Mouse (Mus musculus): ENCODE results near the gene Slc17a9. TPM values are rescaled to one million over a fixed set of nuclear protein-coding genes. Genes with fewer than 3 reads are reported as not detected.

The Slc17a9 gene
- polyA plus RNA-seq, 1 experiment from 2014 or later, result 0.17 TPM

- Histone ChIP-seq H3K27me3 (replicated peaks) (no peaks in the 10 kb centered on the region), H3K27ac (peak overlapping the region; percentile 96), H3K4me1 (peaks cover 34% of the 10 kb centered on the region), H3K9me3 (no peaks in the 10 kb centered on the region), H3K36me3 (replicated peaks) (no peaks in the 10 kb centered on the region), H3K4me2 (peak overlapping the region; percentile 96), H3K4me3 (peak overlapping the region; percentile 87), H3K9ac (peak overlapping the region; percentile 90)
- WGBS, result under 1% methylated on average over 66 of the region's 66 CpGs
- peak; percentile 95 for ATAC-seq (replicated peaks)
Measured at GRCm38 (mm10) chr2:180701767-180702621, 23.1 kb upstream of the Slc17a9 start.

GRCm38 (mm10) chr2:180702701-180703149 lies 22.3 kb upstream of the Slc17a9 start:
- WGBS, result 37% methylated on average over 4 of the region's 4 CpGs
- no peaks in the 10 kb centered on the region for H3K27me3 ChIP-seq (replicated peaks)
- H3K4me2 ChIP-seq, result peak overlapping the region; percentile 96
- peak overlapping the region; percentile 96 for H3K27ac ChIP-seq
- peaks cover 40% of the 10 kb centered on the region for H3K4me1 ChIP-seq
- peak overlapping the region; percentile 90 for H3K9ac ChIP-seq
- H3K4me3 ChIP-seq, result peak overlapping the region; percentile 87
- H3K9me3 ChIP-seq, result no peaks in the 10 kb centered on the region
- no peaks in the 10 kb centered on the region for H3K36me3 ChIP-seq (replicated peaks)
- ATAC-seq (replicated peaks), result no peak

- Histone ChIP-seq H3K36me3 (replicated peaks) (no peaks in the 10 kb centered on the region), H3K9ac (no peak overlapping the region)
Measured at GRCm38 (mm10) chr2:180703175-180703574, 21.9 kb upstream of the Slc17a9 start.

GRCm38 (mm10) chr2:180703645-180704359 lies 21.3 kb upstream of the Slc17a9 start:
- ATAC-seq (replicated peaks), result no peak
- WGBS, result 78% methylated on average over 3 of the region's 3 CpGs
- Histone ChIP-seq H3K27ac (no peak overlapping the region), H3K9me3 (no peaks in the 10 kb centered on the region), H3K36me3 (replicated peaks) (no peaks in the 10 kb centered on the region), H3K4me1 (peaks cover 49% of the 10 kb centered on the region), H3K4me2 (no peak overlapping the region), H3K4me3 (no peak overlapping the region), H3K9ac (no peak overlapping the region), H3K27me3 (replicated peaks) (no peaks in the 10 kb centered on the region)

More at GRCm38 (mm10) chr2:180703175-180703574, 21.9 kb upstream of the Slc17a9 start:
- Histone ChIP-seq H3K4me2 (peak overlapping the region; percentile 96; the same call in 1 of the 2 replicates), H3K9me3 (no peaks in the 10 kb centered on the region), H3K4me3 (no peak overlapping the region), H3K4me1 (peaks cover 43% of the 10 kb centered on the region), H3K27ac (no peak overlapping the region), H3K27me3 (replicated peaks) (no peaks in the 10 kb centered on the region)
- ATAC-seq (replicated peaks), result no peak
- 87% methylated on average over 5 of the region's 5 CpGs for WGBS

- Histone ChIP-seq H3K9me3 (no peaks in the 10 kb centered on the region), H3K4me1 (peaks cover 48% of the 10 kb centered on the region), H3K9ac (no peak overlapping the region), H3K4me3 (no peak overlapping the region), H3K36me3 (replicated peaks) (no peaks in the 10 kb centered on the region), H3K4me2 (no peak overlapping the region), H3K27ac (no peak overlapping the region), H3K27me3 (replicated peaks) (no peaks in the 10 kb centered on the region)
- 88% methylated on average over 8 of the region's 8 CpGs for whole genome bisulfite sequencing
- no peak for ATAC-seq (replicated peaks)
Measured at GRCm38 (mm10) chr2:180704591-180704990, 20.5 kb upstream of the Slc17a9 start.

- H3K9me3 ChIP-seq, result no peaks in the 10 kb centered on the region
- H3K9ac ChIP-seq, result no peak overlapping the region
- H3K27ac ChIP-seq, result no peak overlapping the region
- ATAC-seq (replicated peaks), result no peak
- no peaks in the 10 kb centered on the region for H3K36me3 ChIP-seq (replicated peaks)
- H3K4me3 ChIP-seq, result no peak overlapping the region
- H3K4me1 ChIP-seq, result peaks cover 43% of the 10 kb centered on the region
- H3K27me3 ChIP-seq (replicated peaks), result no peaks in the 10 kb centered on the region
- WGBS, result 93% methylated on average over 3 of the region's 3 CpGs
- H3K4me2 ChIP-seq, result no peak overlapping the region
Measured at GRCm38 (mm10) chr2:180705066-180705465, 20.0 kb upstream of the Slc17a9 start.

GRCm38 (mm10) chr2:180705975-180706374 lies 19.1 kb upstream of the Slc17a9 start:
- no peak overlapping the region for H3K9ac ChIP-seq
- H3K4me2 ChIP-seq, result no peak overlapping the region
- H3K36me3 ChIP-seq (replicated peaks), result no peaks in the 10 kb centered on the region
- no peak overlapping the region for H3K4me3 ChIP-seq
- no peak overlapping the region for H3K27ac ChIP-seq
- H3K27me3 ChIP-seq (replicated peaks), result no peaks in the 10 kb centered on the region
- ATAC-seq (replicated peaks), result no peak
- 92% methylated on average over 5 of the region's 5 CpGs for WGBS
- H3K4me1 ChIP-seq, result peaks cover 36% of the 10 kb centered on the region
- H3K9me3 ChIP-seq, result no peaks in the 10 kb centered on the region

GRCm38 (mm10) chr2:180709023-180709922 lies 15.8 kb upstream of the Slc17a9 start:
- peak overlapping the region; percentile 83 for H3K27ac ChIP-seq
- H3K9me3 ChIP-seq, result no peaks in the 10 kb centered on the region
- H3K4me3 ChIP-seq, result peak overlapping the region; percentile 74
- H3K36me3 ChIP-seq (replicated peaks), result peaks cover 6% of the 10 kb centered on the region; the same call in 1 of the 2 replicates
- peak overlapping the region; percentile 76 for H3K9ac ChIP-seq
- H3K4me1 ChIP-seq, result peaks cover 31% of the 10 kb centered on the region
- no peak; the same call in 1 of the 2 replicates for ATAC-seq (replicated peaks)
- no peaks in the 10 kb centered on the region for H3K27me3 ChIP-seq (replicated peaks)
- 0% methylated on average over 39 of the region's 39 CpGs for WGBS
- peak overlapping the region; percentile 87 for H3K4me2 ChIP-seq

- H3K4me2 ChIP-seq, result peak within 1 kb of the TSS; percentile 87
- H3K36me3 ChIP-seq (replicated peaks), result peaks cover 12% of the 10 kb centered on the region; the same call in 1 of the 2 replicates
- WGBS, result under 1% methylated on average over 42 of the region's 43 CpGs
- H3K27ac ChIP-seq, result peak within 1 kb of the TSS; percentile 83
- no peaks in the 10 kb centered on the region for H3K9me3 ChIP-seq
- H3K4me1 ChIP-seq, result peaks cover 31% of the 10 kb centered on the region
- H3K27me3 ChIP-seq (replicated peaks), result no peaks in the 10 kb centered on the region
- H3K4me3 ChIP-seq, result peak within 1 kb of the TSS; percentile 74
- H3K9ac ChIP-seq, result peak within 1 kb of the TSS; percentile 86
- peak; percentile 95 for ATAC-seq (replicated peaks)
Measured at GRCm38 (mm10) chr2:180709923-180710272, 15.2 kb upstream of the Slc17a9 start, which contains the start of the genes Dido1 and Gid8. Gene Dido1 (minus strand): TSS chr2:180709999. Gene Gid8 (plus strand): TSS chr2:180710117.

- Histone ChIP-seq H3K9me3 (no peaks in the 10 kb centered on the region), H3K4me1 (peaks cover 31% of the 10 kb centered on the region), H3K9ac (peak overlapping the region; percentile 86), H3K36me3 (replicated peaks) (peaks cover 12% of the 10 kb centered on the region; the same call in 1 of the 2 replicates), H3K4me2 (peak overlapping the region; percentile 60), H3K27ac (peak overlapping the region; percentile 83), H3K4me3 (peak overlapping the region; percentile 74), H3K27me3 (replicated peaks) (no peaks in the 10 kb centered on the region)
- ATAC-seq (replicated peaks), result peak; percentile 78
- WGBS, result 3% methylated on average over 53 of the region's 64 CpGs
Measured at GRCm38 (mm10) chr2:180710276-180711155, 14.5 kb upstream of the Slc17a9 start.

GRCm38 (mm10) chr2:180711527-180711926 lies 13.5 kb upstream of the Slc17a9 start:
- H3K27me3 ChIP-seq (replicated peaks), result no peaks in the 10 kb centered on the region
- H3K9me3 ChIP-seq, result no peaks in the 10 kb centered on the region
- H3K4me1 ChIP-seq, result peaks cover 31% of the 10 kb centered on the region
- peak overlapping the region; percentile 74 for H3K4me3 ChIP-seq
- peak overlapping the region; percentile 86; the same call in 1 of the 2 replicates for H3K9ac ChIP-seq
- no peak for ATAC-seq (replicated peaks)
- H3K27ac ChIP-seq, result no peak overlapping the region
- H3K4me2 ChIP-seq, result peak overlapping the region; percentile 60
- H3K36me3 ChIP-seq (replicated peaks), result peaks cover 16% of the 10 kb centered on the region; the same call in 1 of the 2 replicates
- 65% methylated on average over 4 of the region's 4 CpGs for WGBS
